Mouse (Mus musculus) thymus, postnatal 36 days (tissue): ENCODE data around the gene Rab6a.

ENCODE experiments used
- DNase-seq, 2 experiments: peaks; one replicate each; pipeline ENCODE4 v3.0.0; 2022; ENCODE audit warnings: mixed read lengths in 2 of 2

Gene Rab6a

DNA sequence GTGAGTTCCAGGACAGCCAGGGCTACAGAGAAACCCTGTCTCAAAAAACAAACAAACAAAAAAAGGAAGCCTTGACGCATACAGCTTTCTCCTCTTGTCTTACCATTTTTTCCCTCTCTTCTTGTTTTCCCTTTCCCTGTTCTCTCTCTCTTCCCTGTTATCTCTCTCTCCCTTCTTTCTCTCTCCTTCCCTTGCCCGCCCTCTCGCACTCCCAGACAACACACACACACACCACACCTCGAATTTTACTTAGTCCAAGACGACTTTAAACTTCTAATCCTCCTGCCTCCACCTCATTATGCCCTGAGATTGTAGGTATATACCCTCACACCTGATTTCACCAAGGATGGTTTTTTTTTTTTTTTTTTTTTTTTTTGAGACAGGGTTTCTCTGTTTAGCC lies 76.9 kb downstream of the Rab6a start:
- DNase-seq = no peak

DNA sequence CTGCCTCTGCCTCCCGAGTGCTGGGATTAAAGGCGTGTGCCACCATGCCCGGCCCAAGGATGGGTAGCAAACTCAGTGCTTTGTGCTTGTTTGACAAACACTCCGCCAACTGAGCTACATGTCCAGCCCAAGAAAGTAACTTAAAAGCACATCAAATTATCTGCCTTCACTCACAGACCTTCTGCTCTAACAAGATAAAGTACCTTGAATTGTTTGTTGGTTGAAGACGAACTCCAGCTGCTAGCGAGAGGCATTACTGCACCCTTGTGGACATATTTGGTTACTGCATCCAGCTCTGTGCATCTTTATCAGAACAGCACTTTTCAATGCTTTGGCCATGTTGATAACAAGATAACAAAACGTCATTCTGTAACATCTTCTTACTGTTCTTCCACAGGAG lies 77.3 kb downstream of the Rab6a start:
- peak; percentile 28 to 43 for DNase-seq

GRCm38 (mm10) chr7:100685061-100686030 lies 78.1 kb downstream of the Rab6a start:
- peak; percentile 55 to 64 for DNase-seq

GRCm38 (mm10) chr7:100688471-100688870 lies 81.3 kb downstream of the Rab6a start:
- no peak for DNase-seq
